Mouse (Mus musculus) megakaryocyte, adult 5-6 weeks (primary cell): ENCODE data around the gene Txnrd2. TPM values are rescaled to one million over a fixed set of nuclear protein-coding genes. Genes with fewer than 3 reads are reported as not detected.

Experiments
- ATAC-seq: 2 replicates; pipeline ENCODE4 v1.8.0; 2016; ENCODE audit warnings: mild to moderate bottlenecking, inconsistent platforms; ENCODE audit not compliant: poor library complexity, severe bottlenecking
- total RNA-seq, 2 experiments: library from RNA; stranded (forward) in 1 of 2; stranded (reverse) in 1 of 2; fragments of 153-499, 151-499 nt in 1 of 2; fragments of 221-1000, 200-1000 nt in 1 of 2; gene quantifications; 2 replicates each; pipeline versions ENCODE4 v1.2.3 to v1.2.4; 2015 to 2017

Gene Txnrd2
- total RNA-seq, 2 experiments from 2014 or later: 7.0 to 10.3 TPM

- ATAC-seq: no peak
These were observed 53.5 kb downstream of the Txnrd2 start for GRCm38 (mm10) chr16:18479667-18480066.

GRCm38 (mm10) chr16:18480933-18481485 is 54.8 kb downstream of the Txnrd2 start:
- ATAC-seq: no peak

- no peak for ATAC-seq
These were observed 56.2 kb downstream of the Txnrd2 start for GRCm38 (mm10) chr16:18482431-18482830.

- ATAC-seq: no peak
These were observed 57.7 kb downstream of the Txnrd2 start for GRCm38 (mm10) chr16:18483839-18484238.

DNA sequence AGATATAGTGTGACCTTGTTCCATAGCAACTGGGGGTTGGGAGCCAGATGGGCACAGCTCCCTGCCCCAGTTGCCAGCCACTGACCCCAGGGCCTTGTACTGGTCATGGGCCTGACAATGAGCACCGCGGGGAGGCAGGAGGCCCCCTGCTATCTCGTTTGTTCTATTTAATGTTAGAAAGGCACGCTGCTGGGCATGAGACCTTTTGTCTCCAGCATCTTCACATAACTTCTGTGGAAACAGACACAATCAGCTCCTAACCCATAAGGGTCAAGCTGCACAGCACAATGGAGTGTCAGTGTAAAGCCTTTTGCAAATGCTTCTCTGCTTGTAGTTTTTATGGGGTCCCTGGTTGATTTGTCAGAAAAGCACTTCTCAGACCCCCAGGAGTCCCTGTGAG is 58.2 kb downstream of the Txnrd2 start:
- ATAC-seq: no peak

- ATAC-seq: no peak
These were observed 58.7 kb downstream of the Txnrd2 start for GRCm38 (mm10) chr16:18484794-18485435.

- no peak for ATAC-seq
These were observed 59.9 kb downstream of the Txnrd2 start for GRCm38 (mm10) chr16:18486126-18486525.

DNA sequence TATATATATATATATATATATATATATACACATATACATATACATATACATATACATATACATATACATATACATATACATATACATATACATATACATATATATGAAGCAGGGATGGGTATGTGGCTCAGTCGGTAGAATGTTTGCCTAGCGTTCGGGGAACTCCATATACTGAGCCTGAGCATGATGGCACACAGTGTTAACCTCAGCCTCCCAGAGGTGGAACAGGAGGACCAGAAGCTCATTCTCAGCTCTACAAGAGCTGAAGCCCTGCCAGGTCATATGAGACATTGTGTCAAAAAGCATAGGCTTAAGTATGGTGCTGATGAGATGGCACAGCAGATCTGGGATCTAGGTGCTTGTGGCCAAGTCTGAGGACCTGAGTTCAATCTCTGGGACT is 64.1 kb downstream of the Txnrd2 start:
- no peak for ATAC-seq

DNA sequence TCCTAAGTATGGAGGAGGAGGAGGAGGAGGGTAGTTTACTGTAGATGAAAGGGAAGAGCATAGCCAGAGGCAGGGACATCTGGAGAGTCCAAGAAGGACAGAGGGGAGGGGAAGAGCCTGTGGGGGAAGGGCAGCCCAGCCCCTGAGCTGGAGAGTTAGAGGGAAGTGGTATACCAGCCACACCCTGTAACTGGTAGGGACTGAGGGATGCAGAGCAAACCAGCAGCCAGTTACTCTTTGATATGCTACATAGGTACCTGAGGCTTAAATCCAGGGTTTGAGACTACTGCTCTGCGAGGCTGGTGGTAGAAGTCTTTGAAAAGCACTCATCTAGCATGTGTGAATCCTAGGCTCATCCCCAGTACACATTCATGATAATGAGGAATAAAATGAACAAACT is 64.7 kb downstream of the Txnrd2 start:
- ATAC-seq: peak; percentile 51

DNA sequence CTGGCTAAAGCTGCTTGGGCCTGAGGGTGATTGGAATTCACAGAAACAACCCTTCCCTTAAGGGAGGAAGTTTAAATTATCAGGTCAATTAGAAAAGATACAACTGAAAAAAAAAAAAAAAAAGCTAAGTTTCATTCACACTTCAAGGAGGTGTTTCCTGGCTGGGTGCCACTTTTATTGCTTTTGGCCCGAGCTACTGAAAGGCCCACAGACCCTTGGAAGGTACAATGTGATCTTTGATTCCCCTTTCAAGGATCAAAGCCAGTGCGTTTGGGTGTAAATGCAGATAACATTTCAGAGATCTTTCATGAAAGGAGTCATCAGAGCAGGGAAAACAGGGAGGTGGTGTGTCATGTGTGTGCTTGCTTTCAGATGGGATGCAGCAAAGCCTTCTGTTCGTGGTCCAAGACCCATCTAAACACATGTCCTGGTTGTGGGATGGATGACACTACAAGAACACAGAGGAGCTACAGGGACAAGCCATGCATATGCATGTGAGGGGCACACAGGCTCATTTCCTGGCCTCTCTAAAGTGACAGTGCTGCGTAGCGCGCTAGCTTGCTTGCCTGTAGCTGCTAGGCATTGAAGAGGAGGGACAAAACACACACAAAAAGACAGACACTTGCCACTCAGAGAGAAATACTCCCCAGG is 71.8 kb downstream of the Txnrd2 start:
- peak; percentile 43 for ATAC-seq

GRCm38 (mm10) chr16:18498558-18498990 is 72.4 kb downstream of the Txnrd2 start, which contains the start of the genes Gnb1l and Rtl10:
Gene Gnb1l, plus strand, starts transcription at chr16:18498713.
Gene Rtl10, plus strand, starts transcription at chr16:18498901.
- peak; percentile 88 for ATAC-seq

DNA sequence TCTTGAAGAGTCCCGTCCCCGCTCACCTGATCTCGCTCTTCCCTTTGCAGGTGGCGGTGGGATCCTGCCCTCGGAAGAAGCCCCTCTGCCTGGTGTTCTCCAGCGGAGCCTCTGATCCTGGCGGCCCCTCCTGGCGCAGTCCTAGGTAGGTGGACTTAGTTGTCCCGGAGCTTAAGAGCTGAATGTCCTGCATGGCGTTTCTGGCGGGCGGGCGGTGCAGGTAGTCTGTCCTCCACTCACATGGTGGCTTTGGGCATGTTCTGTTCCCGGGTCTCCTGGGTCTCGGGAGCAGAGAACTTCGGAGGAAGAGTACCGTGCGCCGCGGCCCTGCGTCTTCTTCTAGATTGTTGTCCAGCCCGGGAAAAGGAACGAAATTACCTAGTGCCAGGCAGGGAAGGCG is 72.8 kb downstream of the Txnrd2 start:
- ATAC-seq: peak; percentile 27

DNA sequence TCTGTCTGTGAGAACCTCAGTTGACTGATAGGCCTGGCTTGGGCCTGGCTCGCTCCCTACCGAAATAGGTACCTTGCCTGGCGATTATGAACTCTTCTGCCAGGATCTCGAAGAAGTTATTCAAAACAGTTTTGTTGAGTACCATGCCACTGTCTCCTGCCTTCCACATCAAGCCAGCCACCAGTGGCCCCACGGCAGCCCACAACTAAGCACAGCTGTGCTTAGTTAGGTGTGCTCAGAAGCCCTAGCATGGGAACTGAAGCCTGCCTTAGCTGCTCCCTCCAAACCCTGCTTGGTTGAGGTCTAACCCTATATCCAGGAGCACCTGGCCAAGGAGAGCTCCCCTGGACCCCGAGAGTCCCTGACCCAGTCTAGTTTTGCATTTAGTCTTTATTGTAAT is 75.3 kb downstream of the Txnrd2 start:
- no peak for ATAC-seq

GRCm38 (mm10) chr16:18503566-18504342 is 77.6 kb downstream of the Txnrd2 start:
- ATAC-seq: no peak

GRCm38 (mm10) chr16:18506524-18507199 is 80.5 kb downstream of the Txnrd2 start:
- ATAC-seq: no peak

DNA sequence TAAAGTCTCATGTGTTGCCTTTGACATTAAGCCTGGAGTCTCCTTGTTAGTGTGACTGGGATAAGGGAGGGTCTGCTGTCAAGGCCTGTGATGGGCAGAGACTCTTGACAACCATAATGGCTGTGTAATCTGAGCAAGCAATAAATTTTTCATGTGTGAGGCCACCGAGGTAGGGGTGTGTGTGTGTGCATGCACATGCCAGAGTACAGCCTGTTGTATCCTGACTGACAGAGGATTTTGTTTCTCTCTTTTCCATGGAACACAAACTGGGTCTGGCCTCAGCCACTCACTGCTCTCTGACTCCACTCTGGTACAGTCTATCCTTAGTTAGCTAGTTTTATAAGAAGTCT is 81.0 kb downstream of the Txnrd2 start:
- no peak for ATAC-seq

GRCm38 (mm10) chr16:18511741-18512140 is 85.6 kb downstream of the Txnrd2 start:
- no peak for ATAC-seq

DNA sequence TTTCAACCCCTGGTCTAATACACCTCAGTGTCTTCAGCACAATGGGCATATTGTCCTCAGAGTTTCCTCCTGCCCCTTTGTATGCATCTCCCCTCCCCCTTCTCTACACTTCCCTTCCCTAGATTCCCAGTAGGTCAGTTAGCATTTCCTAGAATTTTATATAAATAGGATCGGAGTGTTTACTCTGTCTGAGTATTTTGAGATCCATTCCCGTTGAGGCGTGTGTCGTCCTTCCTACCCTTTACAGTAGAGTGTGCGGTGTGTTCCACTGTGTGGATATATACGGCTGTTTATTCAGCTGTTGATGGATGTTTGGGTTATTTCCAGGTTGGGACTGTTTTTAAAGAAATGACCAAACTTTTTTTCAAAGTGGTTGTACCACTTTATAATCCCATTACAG is 87.3 kb downstream of the Txnrd2 start:
- ATAC-seq: no peak

- ATAC-seq: no peak
These were observed 91.9 kb downstream of the Txnrd2 start for GRCm38 (mm10) chr16:18518091-18518490.

GRCm38 (mm10) chr16:18523563-18524245 is 97.5 kb downstream of the Txnrd2 start:
- ATAC-seq: no peak
